ENCODE assay signal across 8 mouse cellular contexts in genomic region chr10:83644865-83645715, GRCm38 (mm10). TPM values are rescaled to one million over a fixed set of nuclear protein-coding genes. Genes with fewer than 3 reads are reported as not detected.
A peak's percentile ranks its signal among the peaks of the same experiment; 100 is the strongest.
DNase-seq lines count a peak whose midpoint lies in the region; ATAC-seq lines count a peak whose summit lies in the region.

No protein-coding gene starts in this region.

- peak overlapping the region; percentile 21 for H3K4me3 ChIP-seq in heart, embryonic 13.5 days
- H3K4me3 ChIP-seq in liver, embryonic 13.5 days (replicated peaks) = peak overlapping the region; percentile 10; the same call in 1 of the 2 replicates
- H3K4me3 ChIP-seq in neural tube, embryonic 13.5 days = no peak overlapping the region

- 0 out of 2 replicates have a peak, but pooled peaks cover 2% of the 10 kb centered on the region for H3K36me3 ChIP-seq in heart, embryonic 13.5 days
- no peaks in the 10 kb centered on the region for H3K36me3 ChIP-seq in liver, embryonic 13.5 days
- 0 out of 2 replicates have a peak, but pooled peaks cover under 1% of the 10 kb centered on the region for H3K36me3 ChIP-seq in neural tube, embryonic 13.5 days

- WGBS in heart, embryonic 13.5 days = 29% methylated on average over 16 of the region's 16 CpGs
- 26% methylated on average over 16 of the region's 16 CpGs for WGBS in liver, embryonic 13.5 days (ENCODE audit: insufficient replicate concordance)
- WGBS in neural tube, embryonic 13.5 days = 50% methylated on average over 16 of the region's 16 CpGs

- no peaks in the 10 kb centered on the region for H3K9me3 ChIP-seq in heart, embryonic 13.5 days
- no peaks in the 10 kb centered on the region for H3K9me3 ChIP-seq in liver, embryonic 13.5 days (replicated peaks)
- H3K9me3 ChIP-seq in neural tube, embryonic 13.5 days = no peaks in the 10 kb centered on the region

- peak; percentile 61 to 73 for DNase-seq in lung, adult 18-20 months
- no peak for DNase-seq in lung, postnatal 14 days
- peak; percentile 53 for DNase-seq in cerebellum, adult 9-11 months
- peak; percentile 68 for DNase-seq in liver, embryonic 13.5 days
- DNase-seq in gastrocnemius, postnatal 25 days = no peak

- peak; percentile 44; the same call in 1 of the 2 replicates for ATAC-seq in heart, embryonic 13.5 days (ENCODE audit: extremely low read depth, insufficient number of reproducible peaks, low FRiP score, low TSS enrichment)
- ATAC-seq in liver, embryonic 13.5 days (ENCODE audit: low read depth) = peak; percentile 93
- ATAC-seq in neural tube, embryonic 13.5 days (ENCODE audit: low read depth) = no peak
- no peak for ATAC-seq in CD4-positive, CD25-positive, alpha-beta regulatory T cell, adult 4 months

- H3K9ac ChIP-seq in heart, embryonic 13.5 days = peak overlapping the region; percentile 70
- peak overlapping the region; percentile 33; the same call in 1 of the 2 replicates for H3K9ac ChIP-seq in liver, embryonic 13.5 days
- H3K9ac ChIP-seq in neural tube, embryonic 13.5 days = peak overlapping the region; percentile 22; the same call in 1 of the 2 replicates

- peaks cover 55% of the 10 kb centered on the region for H3K4me1 ChIP-seq in heart, embryonic 13.5 days
- peaks cover 50% of the 10 kb centered on the region for H3K4me1 ChIP-seq in liver, embryonic 13.5 days (replicated peaks)
- peaks cover 60% of the 10 kb centered on the region for H3K4me1 ChIP-seq in neural tube, embryonic 13.5 days (replicated peaks)

- H3K27ac ChIP-seq in heart, embryonic 13.5 days (replicated peaks) = peak overlapping the region; percentile 82
- H3K27ac ChIP-seq in liver, embryonic 13.5 days = peak overlapping the region; percentile 69
- H3K27ac ChIP-seq in neural tube, embryonic 13.5 days (replicated peaks) = peak overlapping the region; percentile 35

- H3K27me3 ChIP-seq in heart, embryonic 13.5 days (replicated peaks) = no peaks in the 10 kb centered on the region
- H3K27me3 ChIP-seq in liver, embryonic 13.5 days = peaks cover 39% of the 10 kb centered on the region
- H3K27me3 ChIP-seq in neural tube, embryonic 13.5 days = no peaks in the 10 kb centered on the region

- H3K4me2 ChIP-seq in heart, embryonic 13.5 days = peak overlapping the region; percentile 85
- H3K4me2 ChIP-seq in liver, embryonic 13.5 days = peak overlapping the region; percentile 49
- peak overlapping the region; percentile 15 for H3K4me2 ChIP-seq in neural tube, embryonic 13.5 days

RNA-seq across cellular contexts. Expression of gene Appl2, which starts 3.4 kb away (rescaled TPM):
- 23.4 and 29.3 TPM in 2 replicates for polyA plus RNA-seq in heart, embryonic 13.5 days (2015; fragmentation: Nextera tagmentation; extraction: Ambion mirVana)
- 8.5 and 10.8 TPM in 2 replicates for polyA plus RNA-seq in liver, embryonic 13.5 days (2015; fragmentation: Nextera tagmentation; extraction: Ambion mirVana)
- polyA plus RNA-seq in neural tube, embryonic 13.5 days (2015; fragmentation: Nextera tagmentation; extraction: Ambion mirVana) = 42.7 and 51.0 TPM in 2 replicates
- 1 to 10 TPM; 4.0 to 7.8 TPM for polyA plus RNA-seq in CD4-positive, CD25-positive, alpha-beta regulatory T cell, adult 4 months (2017; shearing (Covaris generic))
- total RNA-seq in gastrocnemius, postnatal 25 days (2021) = 10 to 100 TPM; 15.4 to 16.0 TPM

Comparison
In these comparisons a context has a peak if more than half of its experiments do, and no peak if none do; other contexts are left out.
1. DNase-seq: peak in lung, adult 18-20 months (2 of 2), cerebellum, adult 9-11 months (single experiment) and liver, embryonic 13.5 days (single experiment); none in lung, postnatal 14 days (single experiment) and gastrocnemius, postnatal 25 days (single experiment).
2. ATAC-seq: peak in heart, embryonic 13.5 days (single experiment) and liver, embryonic 13.5 days (single experiment); none in neural tube, embryonic 13.5 days (single experiment) and CD4-positive, CD25-positive, alpha-beta regulatory T cell, adult 4 months (single experiment).
3. H3K4me2 ChIP-seq: peak in every context shown above with its lines; median percentile 85 in heart, embryonic 13.5 days; 49 in liver, embryonic 13.5 days; 15 in neural tube, embryonic 13.5 days.
4. Peak in every context shown above with its lines, with median percentiles within 50 percentile points of each other: H3K27ac ChIP-seq and H3K9ac ChIP-seq.